Mouse (Mus musculus) MEL (cell line): ENCODE results near the gene Mlh1. TPM values are rescaled to one million over a fixed set of nuclear protein-coding genes. Genes with fewer than 3 reads are reported as not detected.

Experiments used
- DNase-seq: peaks from one replicate; pipeline ENCODE4 v3.0.0; 2011; ENCODE audit warnings: low read depth, low spot score
- H3K27ac ChIP-seq: 2 replicates; pipeline ENCODE4 v1.5.1; 2012; ENCODE audit warnings: low read depth, mild to moderate bottlenecking, control low read depth, low read length, moderate library complexity; ENCODE audit not compliant: control insufficient read depth
- H3K27me3 ChIP-seq, 2 experiments: fragments of 150-350 bp in 1 of 2; sonication (generic) in 1 of 2; 2 replicates each; pipeline ENCODE4 v1.6.1; 2012; ENCODE audit warnings: low read length in 2 of 2, mild to moderate bottlenecking in 2 of 2, improper control_type of control experiment in 1 of 2, moderate library complexity in 1 of 2; ENCODE audit not compliant: insufficient read depth in 2 of 2, control insufficient read depth in 1 of 2
- H3K36me3 ChIP-seq, 2 experiments: 2 replicates each; pipeline ENCODE4 v1.6.1; 2012 to 2014; ENCODE audit warnings: low read length in 2 of 2, improper control_type of control experiment in 1 of 2, inconsistent platforms in 1 of 2, mild to moderate bottlenecking in 1 of 2; ENCODE audit not compliant: insufficient read depth in 2 of 2, control insufficient read depth in 1 of 2
- H3K4me1 ChIP-seq, 2 experiments: fragments of 150-350 bp in 1 of 2; sonication (generic) in 1 of 2; 2 replicates each; pipeline ENCODE4 v1.6.1; 2012; ENCODE audit warnings: low read length in 2 of 2, improper control_type of control experiment in 1 of 2, mild to moderate bottlenecking in 1 of 2; ENCODE audit not compliant: insufficient read depth in 2 of 2, control insufficient read depth in 1 of 2
- H3K4me3 ChIP-seq, 2 experiments: fragments of 150-350 bp in 1 of 2; sonication (generic) in 1 of 2; 2 replicates each; pipeline ENCODE4 v1.5.1; 2012; ENCODE audit warnings: low read depth in 2 of 2, low read length in 2 of 2, mild to moderate bottlenecking in 2 of 2, moderate library complexity in 2 of 2, control low read depth in 1 of 2, improper control_type of control experiment in 1 of 2; ENCODE audit not compliant: control insufficient read depth in 1 of 2, insufficient read depth in 1 of 2
- H3K79me2 ChIP-seq: 2 replicates; pipeline ENCODE4 v1.6.1; 2012; ENCODE audit warnings: mild to moderate bottlenecking, low read length, moderate library complexity; ENCODE audit not compliant: control insufficient read depth, poor library complexity, insufficient read depth
- H3K9ac ChIP-seq: 2 replicates; pipeline ENCODE4 v1.6.1; 2012; ENCODE audit warnings: low read depth, mild to moderate bottlenecking, control low read depth, low read length, moderate library complexity; ENCODE audit not compliant: control insufficient read depth, poor library complexity, severe bottlenecking
- H3K9me3 ChIP-seq: fragments of 150-350 bp; sonication (generic); replicated peaks from 2 replicates; pipeline ENCODE4 v1.6.1; 2012; ENCODE audit warnings: mild to moderate bottlenecking, low read length, improper control_type of control experiment, moderate library complexity; ENCODE audit not compliant: insufficient read depth
- BHLHE40 ChIP-seq: IDR thresholded peaks from 2 replicates; pipeline ENCODE4 v1.6.1; 2012; ENCODE audit warnings: low read depth, mild to moderate bottlenecking, inconsistent platforms, low read length, improper control_type of control experiment, borderline replicate concordance
- CHD1 ChIP-seq: IDR thresholded peaks from 2 replicates; pipeline ENCODE4 v1.6.1; 2012; ENCODE audit warnings: low read depth, mild to moderate bottlenecking, inconsistent platforms, low read length, improper control_type of control experiment
- CTCF ChIP-seq, 3 experiments: IDR thresholded peaks in 2 of 3; conservative IDR thresholded peaks in 1 of 3; 2 replicates each; pipeline ENCODE4 v1.5.1; 2011 to 2012; ENCODE audit warnings: low read length in 3 of 3, low read depth in 2 of 3, mild to moderate bottlenecking in 2 of 3, improper control_type of control experiment in 1 of 3, inconsistent platforms in 1 of 3, mixed read lengths in 1 of 3, moderate library complexity in 1 of 3; ENCODE audit not compliant: control insufficient read depth in 1 of 3, insufficient read depth in 1 of 3, poor library complexity in 1 of 3, severe bottlenecking in 1 of 3
- ELF1 ChIP-seq: IDR thresholded peaks from 2 replicates; pipeline ENCODE4 v1.6.1; 2014; ENCODE audit warnings: low read depth, mild to moderate bottlenecking, inconsistent platforms, low read length, improper control_type of control experiment, moderate library complexity
- ETS1 ChIP-seq: IDR thresholded peaks from 2 replicates; pipeline ENCODE4 v1.6.1; 2012; ENCODE audit warnings: low read depth, mild to moderate bottlenecking, inconsistent platforms, low read length, improper control_type of control experiment, moderate library complexity
- JUND ChIP-seq: IDR thresholded peaks from 2 replicates; pipeline ENCODE4 v1.6.1; 2011; ENCODE audit warnings: low read depth, mild to moderate bottlenecking, improper control_type of control experiment, low read length
- MAZ ChIP-seq: IDR thresholded peaks from 2 replicates; pipeline ENCODE4 v1.6.1; 2012; ENCODE audit warnings: low read depth, mild to moderate bottlenecking, inconsistent platforms, low read length, improper control_type of control experiment
- NRF1 ChIP-seq: IDR thresholded peaks from 2 replicates; pipeline ENCODE4 v1.6.1; 2014; ENCODE audit warnings: low read depth, mild to moderate bottlenecking, inconsistent platforms, low read length, improper control_type of control experiment, moderate library complexity; ENCODE audit not compliant: poor library complexity, insufficient read depth, severe bottlenecking
- POLR2A ChIP-seq, 2 experiments: IDR thresholded peaks; 2 replicates each; pipeline ENCODE4 v1.6.1; 2011 to 2012; ENCODE audit warnings: low read length in 2 of 2, mild to moderate bottlenecking in 2 of 2, control low read depth in 1 of 2, improper control_type of control experiment in 1 of 2, low read depth in 1 of 2, moderate library complexity in 1 of 2; ENCODE audit not compliant: control insufficient read depth in 1 of 2, insufficient read depth in 1 of 2, poor library complexity in 1 of 2
- POLR2AphosphoS2 ChIP-seq: IDR thresholded peaks from 2 replicates; pipeline ENCODE4 v1.6.1; 2011; ENCODE audit warnings: low read length, improper control_type of control experiment
- POLR2AphosphoS5 ChIP-seq: IDR thresholded peaks from 2 replicates; pipeline ENCODE4 v1.6.1; 2012; ENCODE audit warnings: low read depth, borderline replicate concordance, mild to moderate bottlenecking, inconsistent platforms, low read length, moderate library complexity, mixed read lengths
- SIN3A ChIP-seq: IDR thresholded peaks from 2 replicates; pipeline ENCODE4 v1.6.1; 2012; ENCODE audit warnings: low read length, improper control_type of control experiment, inconsistent platforms
- SMC3 ChIP-seq: IDR thresholded peaks from 2 replicates; pipeline ENCODE4 v1.6.1; 2011; ENCODE audit warnings: low read depth, low read length, improper control_type of control experiment
- ZKSCAN1 ChIP-seq: IDR thresholded peaks from 2 replicates; pipeline ENCODE4 v1.6.1; 2012; ENCODE audit warnings: low read depth, mild to moderate bottlenecking, inconsistent platforms, low read length, improper control_type of control experiment, moderate library complexity
- polyA plus RNA-seq, 2 experiments: library from polyadenylated mRNA; stranded (reverse) in 1 of 2; unstranded in 1 of 2; fragments of >175 nt in 1 of 2; fragments of >200 nt in 1 of 2; gene quantifications; 2 replicates each; pipeline versions ENCODE4 v1.2.1 to v1.2.4; 2012; ENCODE audit warnings: low replicate concordance in 2 of 2, low read depth in 1 of 2; ENCODE audit not compliant: insufficient read length in 2 of 2, insufficient read depth in 1 of 2, missing spikeins in 1 of 2
- total RNA-seq: library from RNA; depleted of rRNA; stranded (reverse); fragments of 300-350 nt; gene quantifications from 2 replicates; pipeline ENCODE4 v1.2.3, GENCODE M21; 2012

The Mlh1 gene
- total and polyA plus RNA-seq, 3 experiments: 21.8 to 31.7 TPM; not detected in 1

DNA sequence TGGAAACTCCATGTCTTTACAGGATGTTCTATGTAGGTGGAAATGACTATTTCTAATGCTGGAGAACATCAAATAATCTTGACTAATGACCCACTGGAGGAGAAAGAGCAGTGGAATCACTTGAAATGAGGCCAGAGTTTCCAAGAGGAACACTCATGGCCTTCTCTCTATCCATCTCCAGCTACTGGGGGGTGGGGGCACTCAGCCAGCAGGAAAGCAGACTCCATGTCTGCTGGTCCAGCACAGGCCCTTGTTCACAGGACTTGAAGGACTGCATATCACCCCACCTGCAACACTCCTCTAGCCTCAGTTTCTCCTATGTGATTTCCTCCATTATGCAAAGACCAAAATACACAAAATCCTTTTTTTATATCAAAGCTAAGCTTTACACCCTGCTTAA lies 33.9 kb downstream of the Mlh1 start:
- H3K9me3 ChIP-seq: no peaks in the 10 kb centered on the region
- no peak for TF ChIP-seq POLR2AphosphoS5
- TF ChIP-seq SMC3: no peak
- TF ChIP-seq POLR2AphosphoS2: no peak
- no peak for TF ChIP-seq SIN3A
- TF ChIP-seq ETS1: no peak
- TF ChIP-seq MAZ: no peak
- TF ChIP-seq ELF1: no peak
- no peak for TF ChIP-seq CHD1
- no peak for TF ChIP-seq JUND
- TF ChIP-seq BHLHE40: no peak
- TF ChIP-seq ZKSCAN1: no peak
- no peak for TF ChIP-seq POLR2A (IDR thresholded peaks at IDR 0.05; ENCODE audit: control insufficient read depth in 1 of 2, insufficient read depth in 1 of 2, low read depth in 1 of 2, low read length in 2 of 2, poor library complexity in 1 of 2)
- no peak overlapping the region for H3K27ac ChIP-seq
- H3K4me3 ChIP-seq: no peak overlapping the region
- DNase-seq: no peak
- H3K9ac ChIP-seq: no peak overlapping the region
- no peaks in the 10 kb centered on the region for H3K27me3 ChIP-seq
- H3K79me2 ChIP-seq: no peaks in the 10 kb centered on the region
- no peaks in the 10 kb centered on the region for H3K4me1 ChIP-seq
- H3K36me3 ChIP-seq: peaks cover 0 to 19% of the 10 kb centered on the region in 2 experiments; a peak in 2 of 4 replicates

GRCm38 (mm10) chr9:111234701-111235100 lies 36.9 kb downstream of the Mlh1 start:
- no peak for DNase-seq
- Histone ChIP-seq H3K4me1 (no peaks in the 10 kb centered on the region), H3K79me2 (no peaks in the 10 kb centered on the region), H3K36me3 (peaks cover 0 to 21% of the 10 kb centered on the region in 2 experiments; a peak in 2 of 4 replicates), H3K9me3 (no peaks in the 10 kb centered on the region), H3K27me3 (no peaks in the 10 kb centered on the region), H3K4me3 (no peak overlapping the region), H3K27ac (no peak overlapping the region)
- TF ChIP-seq ETS1 (no peak), CTCF (IDR thresholded peaks at IDR 0.05 in 2 of 3, conservative IDR thresholded peaks at IDR 0.05 in 1 of 3; ENCODE audit: control insufficient read depth in 1 of 3, insufficient read depth in 1 of 3, low read depth in 2 of 3, low read length in 3 of 3, poor library complexity in 1 of 3, severe bottlenecking in 1 of 3) (peak; percentile 2 to 54 (median 21); a peak in 4 of 6 replicates)
- TF ChIP-seq, all 39 proteins: peak for 1
- no peak overlapping the region for H3K9ac ChIP-seq

DNA sequence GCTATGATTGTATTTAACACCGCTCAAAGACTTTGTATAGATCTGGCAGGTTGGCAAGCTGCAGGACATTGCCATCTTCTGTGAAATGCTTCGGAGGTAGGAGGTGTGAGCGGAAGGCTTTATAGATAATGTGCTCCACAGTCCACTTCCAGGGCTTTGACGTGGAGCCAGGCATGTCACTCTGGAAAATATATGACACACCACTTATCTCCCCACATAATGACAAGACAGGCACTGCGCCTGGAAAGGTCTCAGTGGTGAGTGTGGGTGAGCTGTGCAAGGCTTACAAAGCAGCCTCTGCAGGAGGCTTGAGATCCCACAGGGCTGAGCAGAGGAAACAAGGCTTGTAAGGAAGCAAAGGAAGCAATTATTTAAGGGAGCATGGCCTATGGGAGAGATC lies 43.1 kb downstream of the Mlh1 start:
- Histone ChIP-seq H3K4me3 (no peak overlapping the region), H3K36me3 (peaks cover 0 to 22% of the 10 kb centered on the region in 2 experiments; a peak in 3 of 4 replicates), H3K27me3 (no peaks in the 10 kb centered on the region), H3K79me2 (no peaks in the 10 kb centered on the region), H3K4me1 (no peaks in the 10 kb centered on the region), H3K27ac (no peak overlapping the region), H3K9ac (no peak overlapping the region), H3K9me3 (no peaks in the 10 kb centered on the region)
- TF ChIP-seq ZKSCAN1 (no peak), NRF1 (no peak)
- DNase-seq: no peak
